In the genomic region with DNA sequence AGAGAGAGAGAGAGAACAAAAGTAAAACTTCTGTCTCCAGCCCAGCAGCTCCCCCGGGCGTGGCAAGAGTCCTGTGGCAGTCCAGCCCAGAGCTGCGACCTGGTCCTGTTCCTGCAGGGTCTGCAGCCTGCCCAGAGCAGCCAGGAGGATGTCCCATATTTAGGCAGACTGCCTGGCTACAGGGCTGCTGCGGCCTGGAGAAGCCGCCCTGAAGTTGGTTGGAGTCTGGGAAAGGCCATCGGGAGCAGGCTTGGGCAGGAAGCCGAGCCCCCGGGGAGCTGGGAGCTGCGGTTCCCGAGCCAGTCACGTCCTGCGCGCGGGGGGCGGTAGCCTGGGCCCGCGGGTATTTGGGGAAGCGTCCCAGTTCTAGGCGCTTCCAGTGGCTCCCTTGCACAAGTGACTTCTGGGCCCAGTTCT, we compare ENCODE assay signal across 8 mouse cellular contexts. TPM values are rescaled to one million over a fixed set of nuclear protein-coding genes. Genes with fewer than 3 reads are reported as not detected.
DNase-seq lines count a peak whose midpoint lies in the region; ATAC-seq and TF ChIP-seq lines count a peak whose summit lies in the region.

A gene (plus strand): TSS at position 15 of the 417 bp plus-strand sequence.

- no peaks in the 10 kb centered on the region for H3K36me3 ChIP-seq in lung, embryonic 14.5 days (ENCODE audit: insufficient read depth)

- H3K9ac ChIP-seq in lung, embryonic 14.5 days = peak within 1 kb of the TSS; percentile 76

- no peak for TF ChIP-seq POLR2A in cerebellum, adult 2 months (IDR thresholded peaks at IDR 0.05; ENCODE audit: borderline replicate concordance, insufficient read depth, low read length)
- no peak for TF ChIP-seq POLR2A in olfactory bulb, adult 2 months (IDR thresholded peaks at IDR 0.05; ENCODE audit: insufficient read depth, low read depth, low read length)

- WGBS in cerebellum, adult 2 months = 2% methylated on average over 19 of the region's 19 CpGs
- WGBS in lung, embryonic 14.5 days = 0% methylated on average over 19 of the region's 19 CpGs
- WGBS in olfactory bulb, adult 2 months = 9% methylated on average over 19 of the region's 19 CpGs

- H3K27me3 ChIP-seq in cerebellum, adult 2 months (ENCODE audit: control insufficient read depth, insufficient read depth, low read length) = no peaks in the 10 kb centered on the region
- no peaks in the 10 kb centered on the region for H3K27me3 ChIP-seq in lung, embryonic 14.5 days (ENCODE audit: insufficient read depth, low read length)

- H3K9me3 ChIP-seq in lung, embryonic 14.5 days (ENCODE audit: low read depth, low read length) = no peaks in the 10 kb centered on the region

- no peak for TF ChIP-seq CTCF in cerebellum, adult 2 months (IDR thresholded peaks at IDR 0.05; ENCODE audit: borderline replicate concordance, insufficient read depth, low read depth, low read length)
- no peak for TF ChIP-seq CTCF in lung, embryonic 14.5 days (IDR thresholded peaks at IDR 0.05; ENCODE audit: low read depth)
- TF ChIP-seq CTCF in olfactory bulb, adult 2 months (IDR thresholded peaks at IDR 0.05; ENCODE audit: insufficient read depth, low read depth, low read length) = no peak

- peak; percentile 89 for DNase-seq in Muller cell, postnatal 12 days (ENCODE audit: inconsistent ontology term)
- DNase-seq in cerebellum, adult 2 months = peak; percentile 34 to 46
- peak in 1 of 2 experiments; percentile 6 for DNase-seq in frontal cortex, adult 2 months (ENCODE audit: extremely low spot score in 1 of 2, low spot score in 1 of 2)
- DNase-seq in layer of hippocampus, adult 9-11 months = peak; percentile 8
- DNase-seq in lung, embryonic 14.5 days = peak; percentile 83
- DNase-seq in yolk sac, embryonic 10.5 days (ENCODE audit: low spot score) = peak; percentile 68

- H3K4me1 ChIP-seq in cerebellum, adult 2 months (ENCODE audit: control insufficient read depth, insufficient read depth, low read length) = no peaks in the 10 kb centered on the region
- 0 out of 2 replicates have a peak, but pooled peaks cover 7% of the 10 kb centered on the region for H3K4me1 ChIP-seq in lung, embryonic 14.5 days (ENCODE audit: insufficient read depth)
- H3K4me1 ChIP-seq in olfactory bulb, adult 2 months (ENCODE audit: control insufficient read depth, insufficient read depth, low read length) = no peaks in the 10 kb centered on the region; the same call in 1 of the 2 replicates

- peak within 1 kb of the TSS; percentile 3; the same call in 1 of the 2 replicates for H3K27ac ChIP-seq in cerebellum, adult 2 months (ENCODE audit: insufficient read depth, low read length)
- peak within 1 kb of the TSS; percentile 90 for H3K27ac ChIP-seq in lung, embryonic 14.5 days (ENCODE audit: low read depth)
- H3K27ac ChIP-seq in olfactory bulb, adult 2 months (ENCODE audit: insufficient read depth, low read depth, low read length) = 0 out of 2 replicates have a peak within 1 kb of the TSS, but pooled peaks have one; percentile 33

- peak within 1 kb of the TSS; percentile 72 for H3K4me2 ChIP-seq in lung, embryonic 14.5 days

- ATAC-seq in hematopoietic stem cell, adult 5-6 weeks (replicated peaks in 1 of 2; ENCODE audit: insufficient read depth in 1 of 2, low FRiP score in 2 of 2, low TSS enrichment in 1 of 2, low read depth in 1 of 2, poor library complexity in 2 of 2, severe bottlenecking in 2 of 2) = peak; percentile 79 to 90
- ATAC-seq in lung, embryonic 14.5 days (ENCODE audit: insufficient read depth) = peak; percentile 90

- H3K4me3 ChIP-seq in cerebellum, adult 2 months (replicated peaks; ENCODE audit: insufficient read depth, low read depth, low read length) = peak within 1 kb of the TSS; percentile 33
- peak within 1 kb of the TSS; percentile 51 for H3K4me3 ChIP-seq in lung, embryonic 14.5 days (ENCODE audit: low read depth, low read length)
- peak within 1 kb of the TSS; percentile 24 for H3K4me3 ChIP-seq in olfactory bulb, adult 2 months (ENCODE audit: insufficient read depth, low read depth, low read length)

RNA-seq across cellular contexts. Expression of the gene that starts here (rescaled TPM):
- polyA plus RNA-seq in cerebellum, adult 2 months (2012; rRNA removed) = 39.3 and 53.2 TPM in 2 replicates
- 14.1 and 17.1 TPM in 2 replicates for polyA plus RNA-seq in frontal cortex, adult 2 months (2012; rRNA removed)
- total RNA-seq in hematopoietic stem cell, adult 5-6 weeks (2017) = 5.9 and 24.0 TPM in 2 replicates
- 116 and 117 TPM in 2 replicates for polyA plus RNA-seq in lung, embryonic 14.5 days (2014; fragmentation: Nextera tagmentation; extraction: Ambion mirVana)
- polyA plus RNA-seq in olfactory bulb, adult 2 months (2012; ENCODE audit: insufficient read depth, insufficient read length, low replicate concordance, missing spikeins) = not detected in 2 replicates

Comparison
In these comparisons a context has a peak if more than half of its experiments do, and no peak if none do; other contexts are left out.
1. RNA of the gene that starts here (polyA plus RNA-seq): 116 to 117 TPM in lung, embryonic 14.5 days, 39.3 to 53.2 TPM in cerebellum, adult 2 months and 14.1 to 17.1 TPM in frontal cortex, adult 2 months; not detected in olfactory bulb, adult 2 months; every median in the first group is over 10 times any median in the second.
2. H3K27ac ChIP-seq: peak in every context shown above with its lines; median percentile 90 in lung, embryonic 14.5 days; 33 in olfactory bulb, adult 2 months; 3 in cerebellum, adult 2 months.
3. Peak in every context shown above with its lines, with median percentiles within 50 percentile points of each other: H3K4me3 ChIP-seq.